Comparison of ENCODE assay signal across 8 mouse cellular contexts in genomic region chr5:36696504-36697300, GRCm38 (mm10). TPM values are rescaled to one million over a fixed set of nuclear protein-coding genes. Genes with fewer than 3 reads are reported as not detected.
DNase-seq lines count a peak whose midpoint lies in the region; ATAC-seq lines count a peak whose summit lies in the region.

No protein-coding gene starts in this region.

- no peak overlapping the region for H3K27ac ChIP-seq in forebrain, embryonic 16.5 days (ENCODE audit: low read length)
- H3K27ac ChIP-seq in midbrain, embryonic 15.5 days: peak overlapping the region; percentile 95; the same call in 1 of the 2 replicates

- WGBS in forebrain, embryonic 16.5 days: 80% methylated on average over 11 of the region's 11 CpGs
- 78% methylated on average over 11 of the region's 11 CpGs for WGBS in midbrain, embryonic 15.5 days

- peak; percentile 30 for DNase-seq in embryo, embryonic 10.5 days (ENCODE audit: low spot score)
- DNase-seq in embryo, embryonic 10 days (ENCODE audit: low spot score): no peak
- peak; percentile 22 for DNase-seq in ES-CJ7 (ENCODE audit: low read depth, low spot score)
- peak; percentile 91 for DNase-seq in kidney, adult 9 months
- no peak for DNase-seq in layer of hippocampus, postnatal 14 days (ENCODE audit: low spot score in 2 of 2)

- peak overlapping the region; percentile 94 for H3K4me2 ChIP-seq in forebrain, embryonic 16.5 days (ENCODE audit: low read length)
- H3K4me2 ChIP-seq in midbrain, embryonic 15.5 days: peak overlapping the region; percentile 93

- no peak overlapping the region for H3K9ac ChIP-seq in forebrain, embryonic 16.5 days (replicated peaks; ENCODE audit: low read depth, low read length)
- peak overlapping the region; percentile 75; the same call in 1 of the 2 replicates for H3K9ac ChIP-seq in midbrain, embryonic 15.5 days

- H3K4me1 ChIP-seq in forebrain, embryonic 16.5 days (replicated peaks; ENCODE audit: control insufficient read depth, insufficient read depth, low read length): peaks cover 17% of the 10 kb centered on the region
- peaks cover 29% of the 10 kb centered on the region for H3K4me1 ChIP-seq in midbrain, embryonic 15.5 days

- ATAC-seq in forebrain, embryonic 16.5 days: no peak; the same call in 1 of the 2 replicates
- ATAC-seq in midbrain, embryonic 15.5 days (replicated peaks): no peak; the same call in 1 of the 2 replicates
- ATAC-seq in megakaryocyte-erythroid progenitor cell, adult 5-6 weeks (replicated peaks; ENCODE audit: low FRiP score, low TSS enrichment, poor library complexity, severe bottlenecking): no peak

- no peaks in the 10 kb centered on the region for H3K27me3 ChIP-seq in forebrain, embryonic 16.5 days (replicated peaks; ENCODE audit: control insufficient read depth, insufficient read depth, low read length)
- H3K27me3 ChIP-seq in midbrain, embryonic 15.5 days (replicated peaks): no peaks in the 10 kb centered on the region; the same call in 1 of the 2 replicates

- H3K4me3 ChIP-seq in forebrain, embryonic 16.5 days (replicated peaks; ENCODE audit: low read length): no peak overlapping the region; the same call in 1 of the 2 replicates
- peak overlapping the region; percentile 88 for H3K4me3 ChIP-seq in midbrain, embryonic 15.5 days

- H3K36me3 ChIP-seq in forebrain, embryonic 16.5 days (ENCODE audit: control insufficient read depth, insufficient read depth): no peaks in the 10 kb centered on the region
- H3K36me3 ChIP-seq in midbrain, embryonic 15.5 days (replicated peaks): no peaks in the 10 kb centered on the region

- no peaks in the 10 kb centered on the region for H3K9me3 ChIP-seq in forebrain, embryonic 16.5 days (ENCODE audit: control insufficient read depth, low read length)
- H3K9me3 ChIP-seq in midbrain, embryonic 15.5 days: no peaks in the 10 kb centered on the region

RNA-seq across cellular contexts. Expression of gene D5Ertd579e, which starts 0.9 kb away (rescaled TPM):
- 35.9 and 39.9 TPM in 2 replicates for polyA plus RNA-seq in forebrain, embryonic 16.5 days (2015; fragmentation: Nextera tagmentation; extraction: Ambion mirVana)
- 40.3 and 44.0 TPM in 2 replicates for polyA plus RNA-seq in midbrain, embryonic 15.5 days (2015; fragmentation: Nextera tagmentation; extraction: Ambion mirVana)
- 21.0 and 24.0 TPM in 2 replicates for total RNA-seq in megakaryocyte-erythroid progenitor cell, adult 5-6 weeks (2014; fragmentation: Nextera tagmentation)
- total RNA-seq in megakaryocyte-erythroid progenitor cell, adult 5-6 weeks (2017): 25.7 and 44.6 TPM in 2 replicates
- 100 to 1,000 TPM in 1 of 2 experiments, 10 to 100 TPM in 1; 99.1 to 118 TPM for total RNA-seq in layer of hippocampus, postnatal 14 days (2021)

RNA-seq across cellular contexts. Expression of gene Bloc1s4, which starts 51.7 kb away (rescaled TPM):
- 26.0 and 31.4 TPM in 2 replicates for polyA plus RNA-seq in forebrain, embryonic 16.5 days (2015; fragmentation: Nextera tagmentation; extraction: Ambion mirVana)
- 27.9 and 31.3 TPM in 2 replicates for polyA plus RNA-seq in midbrain, embryonic 15.5 days (2015; fragmentation: Nextera tagmentation; extraction: Ambion mirVana)
- total RNA-seq in megakaryocyte-erythroid progenitor cell, adult 5-6 weeks (2014; fragmentation: Nextera tagmentation): 10.4 and 15.1 TPM in 2 replicates
- total RNA-seq in megakaryocyte-erythroid progenitor cell, adult 5-6 weeks (2017): 23.2 and 24.4 TPM in 2 replicates
- 10 to 100 TPM; 19.9 to 21.0 TPM for total RNA-seq in layer of hippocampus, postnatal 14 days (2021)

Comparison
In these comparisons a context has a peak if more than half of its experiments do, and no peak if none do; other contexts are left out.
1. DNase-seq: peak in embryo, embryonic 10.5 days (single experiment), ES-CJ7 (single experiment) and kidney, adult 9 months (single experiment); none in embryo, embryonic 10 days (single experiment) and layer of hippocampus, postnatal 14 days (0 of 2).